Mouse (Mus musculus): Measurements from ENCODE around the gene Fgb. TPM values are rescaled to one million over a fixed set of nuclear protein-coding genes. Genes with fewer than 3 reads are reported as not detected.

Fgb gene
- polyA plus RNA-seq, 1 experiment = 0.15 TPM

DNA sequence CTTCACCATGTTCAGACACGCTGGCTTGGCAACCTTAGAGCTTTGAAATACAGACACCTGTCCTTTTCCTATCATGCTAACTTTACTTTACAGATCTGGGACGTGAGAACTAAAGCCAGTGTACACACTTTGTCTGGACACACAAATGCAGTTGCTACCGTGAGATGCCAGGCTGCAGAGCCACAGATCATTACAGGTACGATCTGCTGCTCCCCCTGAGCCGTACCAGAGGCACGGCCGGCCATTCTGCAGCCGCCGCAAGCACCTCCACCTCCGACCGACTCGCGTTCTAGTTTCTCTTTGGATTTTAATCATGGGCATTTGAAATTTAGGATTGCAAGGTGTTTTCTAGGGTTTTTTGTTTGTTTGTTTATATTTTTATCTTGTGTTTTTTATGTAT, 19.2 kb upstream of the Fgb start:
- H3K36me3 ChIP-seq (ENCODE audit: control insufficient read depth, insufficient read depth, low read length) = peaks cover 69% of the 10 kb centered on the region
- WGBS = 98% methylated on average over 13 of the region's 13 CpGs

DNA sequence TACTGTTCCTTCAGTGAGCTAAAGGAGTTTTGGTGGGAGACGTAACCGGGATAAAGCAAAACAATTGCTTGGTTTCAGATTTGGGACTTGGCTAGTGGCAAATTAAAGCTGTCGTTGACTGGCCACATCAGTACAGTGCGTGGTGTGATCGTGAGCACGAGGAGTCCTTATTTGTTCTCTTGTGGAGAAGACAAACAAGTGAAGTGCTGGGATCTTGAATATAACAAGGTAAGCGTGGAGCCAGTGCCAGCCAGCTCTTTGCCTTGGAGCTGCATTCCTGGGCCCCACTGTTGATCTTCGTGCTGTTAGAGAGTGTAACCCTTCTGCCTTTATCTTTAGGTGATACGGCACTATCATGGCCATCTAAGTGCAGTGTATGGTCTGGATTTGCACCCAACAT, 18.3 kb upstream of the Fgb start:
- Histone ChIP-seq H3K27ac (ENCODE audit: control insufficient read depth, insufficient read depth, low read length) (no peak overlapping the region), H3K4me3 (ENCODE audit: control insufficient read depth, insufficient read depth, low read length) (no peak overlapping the region), H3K27me3 (ENCODE audit: control insufficient read depth, insufficient read depth, low read length) (no peaks in the 10 kb centered on the region), H3K4me1 (replicated peaks; ENCODE audit: control insufficient read depth, insufficient read depth, low read length) (no peaks in the 10 kb centered on the region), H3K36me3 (ENCODE audit: control insufficient read depth, insufficient read depth, low read length) (peaks cover 75% of the 10 kb centered on the region)
- 98% methylated on average over 9 of the region's 9 CpGs for WGBS
- no peak for TF ChIP-seq POLR2A (IDR thresholded peaks at IDR 0.05; ENCODE audit: control insufficient read depth, extremely low read depth, insufficient read depth, low read length, poor library complexity)
- no peak for TF ChIP-seq CTCF (IDR thresholded peaks at IDR 0.05; ENCODE audit: borderline replicate concordance, control insufficient read depth, extremely low read depth, insufficient read depth, low read length, poor library complexity)
- no peak for DNase-seq

More for the DNA sequence above, 19.2 kb upstream of the Fgb start:
- TF ChIP-seq CTCF (IDR thresholded peaks at IDR 0.05; ENCODE audit: borderline replicate concordance, control insufficient read depth, extremely low read depth, insufficient read depth, low read length, poor library complexity) = no peak
- no peak for TF ChIP-seq POLR2A (IDR thresholded peaks at IDR 0.05; ENCODE audit: control insufficient read depth, extremely low read depth, insufficient read depth, low read length, poor library complexity)
- H3K27ac ChIP-seq (ENCODE audit: control insufficient read depth, insufficient read depth, low read length) = no peak overlapping the region
- no peak overlapping the region for H3K4me3 ChIP-seq (ENCODE audit: control insufficient read depth, insufficient read depth, low read length)
- no peaks in the 10 kb centered on the region for H3K27me3 ChIP-seq (ENCODE audit: control insufficient read depth, insufficient read depth, low read length)
- DNase-seq = no peak
- H3K4me1 ChIP-seq (replicated peaks; ENCODE audit: control insufficient read depth, insufficient read depth, low read length) = no peaks in the 10 kb centered on the region

DNA sequence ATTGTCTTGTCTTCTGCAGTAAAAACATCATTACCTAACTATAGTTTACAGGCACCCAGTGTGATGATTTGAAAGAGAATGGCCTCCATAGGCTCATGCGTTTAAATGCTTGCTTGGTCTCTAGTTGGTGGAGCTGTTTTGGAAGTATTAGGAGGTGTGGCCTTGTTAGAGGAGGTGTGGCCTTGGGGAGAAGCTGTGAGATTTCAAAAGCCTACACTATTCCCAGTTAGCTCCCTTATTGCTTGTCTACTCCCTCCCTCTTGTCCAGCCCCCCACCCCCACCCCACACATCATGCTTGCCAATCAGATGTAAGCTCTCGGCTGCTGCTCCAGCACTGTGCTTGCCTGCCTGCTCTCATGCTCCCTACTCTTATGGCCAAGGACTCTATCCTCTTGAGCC, 7.4 kb upstream of the Fgb start:
- WGBS = 95% methylated on average over 2 of the region's 2 CpGs
- H3K36me3 ChIP-seq (ENCODE audit: control insufficient read depth, insufficient read depth, low read length) = peaks cover 37% of the 10 kb centered on the region
- no peak overlapping the region for H3K4me3 ChIP-seq (ENCODE audit: control insufficient read depth, insufficient read depth, low read length)
- no peak overlapping the region for H3K27ac ChIP-seq (ENCODE audit: control insufficient read depth, insufficient read depth, low read length)
- H3K4me1 ChIP-seq (replicated peaks; ENCODE audit: control insufficient read depth, insufficient read depth, low read length) = peaks cover 4% of the 10 kb centered on the region; the same call in 1 of the 2 replicates
- TF ChIP-seq POLR2A (IDR thresholded peaks at IDR 0.05; ENCODE audit: control insufficient read depth, extremely low read depth, insufficient read depth, low read length, poor library complexity) (no peak), CTCF (IDR thresholded peaks at IDR 0.05; ENCODE audit: borderline replicate concordance, control insufficient read depth, extremely low read depth, insufficient read depth, low read length, poor library complexity) (no peak)
- no peaks in the 10 kb centered on the region for H3K27me3 ChIP-seq (ENCODE audit: control insufficient read depth, insufficient read depth, low read length)
- no peak for DNase-seq

DNA sequence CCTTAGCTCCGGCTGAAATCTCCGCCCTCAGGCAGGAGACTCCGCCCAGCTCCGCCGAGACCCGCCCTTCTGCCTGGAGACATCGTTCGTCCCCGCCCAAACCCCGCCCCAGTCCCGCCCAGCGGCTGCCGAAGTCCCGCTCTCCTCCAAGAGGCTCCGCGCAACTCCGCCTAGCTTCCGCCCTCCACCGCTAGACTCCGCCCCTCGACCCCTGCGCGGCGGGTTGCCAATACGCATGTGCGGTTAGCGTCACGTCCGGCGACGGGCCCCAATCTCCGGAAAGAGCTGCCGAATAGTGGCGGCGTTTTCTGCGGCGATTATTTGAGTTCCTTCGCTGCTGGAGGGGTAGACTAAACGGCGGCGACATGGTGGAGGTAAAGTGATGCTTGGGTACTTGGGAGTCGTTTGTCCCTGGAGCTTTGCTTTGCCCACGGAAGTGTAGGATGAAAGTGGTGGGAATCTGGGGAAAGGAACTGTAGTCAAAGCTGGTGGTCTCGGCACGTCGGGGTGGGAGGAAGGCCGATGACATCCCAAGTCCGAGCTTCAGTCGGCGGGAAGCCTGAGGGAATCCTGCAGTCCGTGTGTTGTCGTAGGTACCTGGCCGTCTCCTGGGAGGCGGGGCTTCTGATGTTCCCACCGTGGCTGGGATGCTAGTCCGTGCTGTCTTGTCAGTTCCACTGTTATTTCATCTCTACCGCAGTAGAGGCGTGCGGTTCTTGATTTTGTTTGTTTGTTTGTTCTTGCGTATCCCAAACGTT, 5.8 kb upstream of the Fgb start, which contains the start of gene Plrg1:
Gene Plrg1 (plus strand): TSS at position 242 of the 758 bp plus-strand sequence.
- peak; percentile 98 for DNase-seq
- H3K4me1 ChIP-seq (replicated peaks; ENCODE audit: control insufficient read depth, insufficient read depth, low read length) = peaks cover 4% of the 10 kb centered on the region; the same call in 1 of the 2 replicates
- H3K27me3 ChIP-seq (ENCODE audit: control insufficient read depth, insufficient read depth, low read length) = no peaks in the 10 kb centered on the region
- under 1% methylated on average over 61 of the region's 61 CpGs for WGBS
- peaks cover 21% of the 10 kb centered on the region for H3K36me3 ChIP-seq (ENCODE audit: control insufficient read depth, insufficient read depth, low read length)
- H3K27ac ChIP-seq (ENCODE audit: control insufficient read depth, insufficient read depth, low read length) = peak within 1 kb of the TSS; percentile 58; the same call in 1 of the 2 replicates
- TF ChIP-seq CTCF (IDR thresholded peaks at IDR 0.05; ENCODE audit: borderline replicate concordance, control insufficient read depth, extremely low read depth, insufficient read depth, low read length, poor library complexity) (no peak; the same call in 1 of the 2 replicates), POLR2A (IDR thresholded peaks at IDR 0.05; ENCODE audit: control insufficient read depth, extremely low read depth, insufficient read depth, low read length, poor library complexity) (peak; percentile 91)
- H3K4me3 ChIP-seq (ENCODE audit: control insufficient read depth, insufficient read depth, low read length) = peak within 1 kb of the TSS; percentile 88

DNA sequence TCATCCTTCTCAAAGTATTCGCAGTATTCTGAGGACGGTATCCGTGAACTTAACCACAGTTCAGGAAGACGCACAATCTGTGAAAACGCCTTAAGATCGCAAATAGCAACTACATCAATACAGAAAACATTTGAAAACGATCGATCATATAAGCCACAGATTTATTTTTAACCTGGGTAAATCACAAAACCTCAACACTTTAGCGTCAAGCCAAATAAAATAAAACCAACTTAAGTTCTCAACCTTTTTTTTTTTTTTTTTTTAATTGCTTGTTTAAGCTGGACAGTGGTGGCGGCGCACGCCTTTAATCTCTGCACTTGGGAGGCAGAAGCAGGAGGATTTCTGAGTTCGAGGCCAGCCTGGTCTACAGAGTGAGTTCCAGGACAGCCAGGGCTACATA, 5.1 kb upstream of the Fgb start:
- Histone ChIP-seq H3K4me1 (replicated peaks; ENCODE audit: control insufficient read depth, insufficient read depth, low read length) (peaks cover 4% of the 10 kb centered on the region; the same call in 1 of the 2 replicates), H3K27me3 (ENCODE audit: control insufficient read depth, insufficient read depth, low read length) (no peaks in the 10 kb centered on the region), H3K27ac (ENCODE audit: control insufficient read depth, insufficient read depth, low read length) (no peak overlapping the region), H3K36me3 (ENCODE audit: control insufficient read depth, insufficient read depth, low read length) (peaks cover 14% of the 10 kb centered on the region), H3K4me3 (ENCODE audit: control insufficient read depth, insufficient read depth, low read length) (peak overlapping the region; percentile 28)
- no peak for TF ChIP-seq CTCF (IDR thresholded peaks at IDR 0.05; ENCODE audit: borderline replicate concordance, control insufficient read depth, extremely low read depth, insufficient read depth, low read length, poor library complexity)
- TF ChIP-seq POLR2A (IDR thresholded peaks at IDR 0.05; ENCODE audit: control insufficient read depth, extremely low read depth, insufficient read depth, low read length, poor library complexity) = no peak
- no peak for DNase-seq
- WGBS = 27% methylated on average over 13 of the region's 13 CpGs

DNA sequence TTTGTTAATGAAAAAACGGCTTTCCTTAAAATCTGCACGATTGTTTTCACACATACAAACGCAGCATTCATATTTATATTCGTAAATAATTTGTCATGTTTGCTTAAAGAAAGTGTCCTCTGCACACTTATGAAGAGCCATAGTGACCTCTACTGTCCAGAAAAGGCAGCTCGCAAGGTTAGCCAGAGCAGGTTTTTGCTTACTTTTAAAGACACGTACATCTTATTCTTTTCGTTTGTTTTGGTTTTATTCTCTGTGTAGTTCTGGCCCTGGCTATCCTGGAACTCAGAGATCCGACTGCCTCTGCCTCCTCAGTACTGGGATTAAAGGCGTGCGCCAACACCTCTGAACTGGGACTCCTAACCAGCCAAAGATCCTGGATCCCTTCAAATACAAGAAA, 4.1 kb upstream of the Fgb start:
- Histone ChIP-seq H3K4me1 (replicated peaks; ENCODE audit: control insufficient read depth, insufficient read depth, low read length) (peaks cover 4% of the 10 kb centered on the region; the same call in 1 of the 2 replicates), H3K27ac (ENCODE audit: control insufficient read depth, insufficient read depth, low read length) (no peak overlapping the region), H3K27me3 (ENCODE audit: control insufficient read depth, insufficient read depth, low read length) (no peaks in the 10 kb centered on the region), H3K4me3 (ENCODE audit: control insufficient read depth, insufficient read depth, low read length) (no peak overlapping the region), H3K36me3 (ENCODE audit: control insufficient read depth, insufficient read depth, low read length) (peaks cover 4% of the 10 kb centered on the region)
- peak; percentile 19 for DNase-seq
- WGBS = 33% methylated on average over 10 of the region's 10 CpGs
- no peak for TF ChIP-seq POLR2A (IDR thresholded peaks at IDR 0.05; ENCODE audit: control insufficient read depth, extremely low read depth, insufficient read depth, low read length, poor library complexity)
- no peak for TF ChIP-seq CTCF (IDR thresholded peaks at IDR 0.05; ENCODE audit: borderline replicate concordance, control insufficient read depth, extremely low read depth, insufficient read depth, low read length, poor library complexity)
